Mouse (Mus musculus) layer of hippocampus, adult 6 months (tissue): ENCODE data around the gene Oog2. TPM values are rescaled to one million over a fixed set of nuclear protein-coding genes. Genes with fewer than 3 reads are reported as not detected.

Experiments used
- long read RNA-seq, 2 experiments: library from polyadenylated mRNA; unstranded; transcript quantifications; one replicate each; pipeline ENCODE4 v2.0.0; 2019 to 2020
- polyA plus RNA-seq: library from polyadenylated mRNA; unstranded; fragments of <200 nt; fragmentation: Nextera tagmentation; gene quantifications from 2 replicates; pipeline ENCODE4 v1.2.3, GENCODE M21; 2021

Gene Oog2
- polyA plus RNA-seq: not detected in 2 replicates
- long read RNA-seq, experiment 1: 0 reads
- long read RNA-seq, experiment 2: 0 reads

DNA sequence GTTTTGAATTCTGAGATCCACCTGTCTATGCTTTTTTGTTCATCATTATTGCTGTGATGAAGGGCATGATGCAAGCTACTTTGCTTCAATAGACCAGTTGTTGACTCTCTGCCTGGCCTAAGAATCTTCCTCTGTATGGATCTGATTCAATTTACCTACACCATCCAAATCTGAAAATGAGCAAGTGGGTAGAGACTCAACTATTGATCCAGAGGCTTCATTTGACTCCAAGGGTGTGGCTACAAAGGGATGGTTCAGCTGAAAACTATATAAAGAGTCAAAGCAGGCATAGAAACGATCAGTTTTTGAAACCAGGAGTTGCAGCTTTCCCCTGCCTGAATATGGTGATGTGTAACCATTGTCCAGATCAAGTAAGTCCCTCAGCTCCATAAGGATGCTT, at the start of gene Oog2:
TSS of gene Oog2 (plus strand) at position 301 of the 400 bp plus-strand sequence.

DNA sequence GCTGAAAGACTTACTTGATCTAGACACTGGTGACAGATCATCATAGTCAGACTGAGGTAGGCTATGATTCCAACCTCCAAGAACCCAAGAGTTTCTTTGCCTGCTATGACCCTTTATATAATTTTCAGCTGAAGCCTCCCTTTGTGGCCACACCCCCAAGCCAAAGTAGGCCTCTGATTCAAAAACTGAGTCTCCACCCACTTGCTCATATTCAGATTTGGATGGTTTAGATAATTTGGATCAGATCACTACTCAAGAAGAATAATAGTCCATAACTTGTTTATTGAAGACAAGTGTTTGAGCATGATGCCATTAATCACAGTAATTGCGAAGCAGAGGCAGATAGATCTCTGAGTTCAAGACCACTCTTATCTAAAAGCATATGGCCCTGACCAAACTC, 28.0 kb upstream of the Oog2 start, which contains the start of gene Oog3:
TSS of gene Oog3 (minus strand) at position 101 of the 400 bp plus-strand sequence.

DNA sequence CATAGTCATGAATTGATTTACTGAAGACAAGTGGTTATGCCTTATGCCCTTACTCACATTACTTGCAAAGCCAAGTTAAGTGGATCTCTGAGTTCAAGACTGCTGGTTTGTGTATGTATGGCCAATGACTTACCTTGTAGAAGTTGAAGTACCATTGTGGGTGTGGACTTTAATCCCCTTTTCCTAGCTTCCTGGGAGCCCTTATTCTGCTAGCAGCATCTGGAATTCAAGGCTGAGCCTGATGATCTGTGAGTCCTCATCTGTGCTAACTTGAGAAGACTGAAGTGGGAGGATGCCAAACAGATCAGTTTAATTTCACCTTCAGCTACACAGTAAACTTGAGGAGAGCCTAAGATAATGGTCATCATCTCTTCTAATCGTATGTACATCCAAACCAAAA, 22.7 kb downstream of the Oog2 start, which contains the start of gene C87977:
TSS of gene C87977 (minus strand) at position 101 of the 400 bp plus-strand sequence.

Other genes starting within 250 kb of the Oog2 start
- not detected in 2 replicates for gene Pramef25, start 239.7 kb upstream of the Oog2 start, polyA plus RNA-seq
- not detected in 2 replicates for gene Gm13101, start 223.8 kb upstream of the Oog2 start, polyA plus RNA-seq
- gene Pramef17, start 196.3 kb upstream of the Oog2 start, polyA plus RNA-seq: not detected in 2 replicates
- not detected in 2 replicates for gene Pramel4, start 131.6 kb upstream of the Oog2 start, polyA plus RNA-seq
- not detected in 2 replicates for gene Gm13102, start 84.2 kb upstream of the Oog2 start, polyA plus RNA-seq
- not detected in 2 replicates for gene Oog3, start 28.1 kb upstream of the Oog2 start, polyA plus RNA-seq
- not detected in 2 replicates for gene C87977, start 22.6 kb downstream of the Oog2 start, polyA plus RNA-seq
- gene Pramel5, start 89.8 kb downstream of the Oog2 start, polyA plus RNA-seq: not detected in 2 replicates
- gene Gm13128, start 139.5 kb downstream of the Oog2 start, polyA plus RNA-seq: not detected in 2 replicates
- gene Gm13119, start 167.2 kb downstream of the Oog2 start, polyA plus RNA-seq: not detected in 2 replicates
- gene Pramef20, start 187.2 kb downstream of the Oog2 start, polyA plus RNA-seq: not detected in 2 replicates
- not detected in 2 replicates for gene Pramef12, start 217.7 kb downstream of the Oog2 start, polyA plus RNA-seq
- gene 1700012P22Rik, start 248.1 kb downstream of the Oog2 start, polyA plus RNA-seq: not detected in 2 replicates